Mouse (Mus musculus): Measurements from ENCODE around the gene Ahsa1.

Ahsa1 gene

DNA sequence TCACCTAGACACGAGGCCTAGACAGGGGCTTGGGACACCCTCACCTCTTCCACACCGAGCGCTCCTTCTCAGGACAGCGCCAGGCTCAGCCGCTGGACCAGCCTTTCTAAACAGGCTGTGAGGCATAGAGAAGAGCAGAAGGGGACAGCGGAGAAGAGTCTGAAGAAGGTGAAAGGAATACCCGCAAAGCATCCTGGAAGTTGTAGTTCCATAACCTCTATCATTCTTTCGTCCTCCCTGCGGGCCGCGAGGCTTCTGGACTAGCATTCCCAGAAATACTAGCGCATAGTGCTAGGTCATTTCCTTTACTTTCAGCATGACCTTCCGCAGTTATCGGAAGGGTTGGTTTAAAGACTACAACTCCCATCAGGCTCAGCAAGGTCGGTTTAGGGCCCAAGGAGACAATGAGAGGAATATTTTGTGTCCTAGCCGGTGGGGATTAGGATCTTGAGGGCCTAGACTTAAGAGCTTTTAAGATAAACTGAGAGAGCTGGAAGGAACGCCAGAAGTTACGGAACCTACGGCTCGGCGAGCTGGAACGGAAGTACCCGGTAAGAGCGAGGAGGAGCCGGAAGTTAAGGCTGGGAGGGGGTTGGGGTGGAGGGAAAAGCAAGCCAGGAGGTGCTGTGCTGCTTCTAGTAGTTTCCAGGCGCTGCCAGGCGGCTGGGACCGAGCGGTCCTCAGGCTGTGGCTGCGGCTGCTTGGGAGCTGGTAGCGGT is at the start of gene Ahsa1, which contains the start of gene Vipas39:
TSS of gene Ahsa1 (plus strand) at position 372 of the 719 bp plus-strand sequence.
TSS of gene Vipas39 (minus strand) at position 149 of the 719 bp plus-strand sequence.
- peak; percentile 39; the same call in 1 of the 2 replicates for TF ChIP-seq GATA4 (IDR thresholded peaks at IDR 0.05; ENCODE audit: insufficient replicate concordance, low read length)

DNA sequence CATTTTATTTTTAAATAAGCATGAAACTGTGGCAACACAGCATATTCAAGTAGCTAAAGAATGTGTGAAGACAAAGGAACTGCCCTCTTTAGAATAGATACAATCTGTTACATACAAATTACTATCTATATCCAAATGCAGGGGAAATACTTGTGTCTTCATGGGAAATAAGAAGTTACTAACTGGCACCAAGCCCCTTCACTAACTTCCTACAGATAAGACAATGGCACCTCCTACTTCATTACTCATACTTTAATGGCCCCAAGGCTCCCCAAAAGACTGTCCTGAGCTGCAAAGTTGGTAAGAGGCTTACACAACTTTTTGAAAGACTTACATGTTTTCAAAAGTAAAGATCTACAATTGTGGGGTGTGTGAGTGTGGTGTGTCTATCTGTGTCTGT is 48.7 kb upstream of the Ahsa1 start:
- TF ChIP-seq GATA4 (IDR thresholded peaks at IDR 0.05; ENCODE audit: insufficient replicate concordance, low read length) = no peak

DNA sequence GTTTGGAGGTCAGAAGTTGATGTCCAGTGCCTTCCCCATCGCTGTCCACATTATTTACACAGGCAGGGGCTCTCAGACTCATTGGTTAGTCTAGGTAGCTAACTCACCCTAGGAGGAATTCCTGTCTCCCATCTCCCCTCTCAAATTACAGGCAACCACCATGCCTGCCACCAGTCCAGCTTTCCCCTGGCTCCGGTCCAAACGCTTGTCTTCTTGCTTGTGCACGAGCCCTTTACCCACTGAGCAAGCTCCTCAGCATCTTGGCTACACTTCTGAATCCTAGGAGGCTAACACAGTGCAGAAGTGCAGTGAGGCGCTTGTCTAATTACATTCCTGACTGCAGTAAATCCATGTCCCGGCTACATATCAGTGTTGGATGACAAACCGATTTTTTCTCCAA is 46.9 kb upstream of the Ahsa1 start:
- no peak for TF ChIP-seq GATA4 (IDR thresholded peaks at IDR 0.05; ENCODE audit: insufficient replicate concordance, low read length)

DNA sequence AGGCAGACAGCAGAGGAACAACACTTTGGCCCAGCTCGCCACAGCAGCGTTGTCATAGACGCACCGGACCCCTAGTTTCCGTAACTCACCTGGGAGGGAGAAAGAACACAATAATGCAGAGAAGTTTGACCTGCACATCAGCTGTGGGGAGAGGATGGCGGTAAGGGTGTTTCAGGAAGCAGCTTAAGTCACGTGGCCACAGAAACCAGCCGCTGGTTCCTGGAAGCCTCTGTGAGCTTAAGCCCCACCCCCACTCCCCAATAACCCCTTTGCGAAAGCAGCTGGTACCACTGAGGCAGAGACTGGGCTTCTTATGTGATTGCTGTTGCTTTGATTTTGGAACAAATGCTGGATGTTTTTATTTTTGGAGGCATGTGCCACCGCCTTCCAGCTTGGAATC is 41.3 kb upstream of the Ahsa1 start:
- no peak for TF ChIP-seq GATA4 (IDR thresholded peaks at IDR 0.05; ENCODE audit: insufficient replicate concordance, low read length)

DNA sequence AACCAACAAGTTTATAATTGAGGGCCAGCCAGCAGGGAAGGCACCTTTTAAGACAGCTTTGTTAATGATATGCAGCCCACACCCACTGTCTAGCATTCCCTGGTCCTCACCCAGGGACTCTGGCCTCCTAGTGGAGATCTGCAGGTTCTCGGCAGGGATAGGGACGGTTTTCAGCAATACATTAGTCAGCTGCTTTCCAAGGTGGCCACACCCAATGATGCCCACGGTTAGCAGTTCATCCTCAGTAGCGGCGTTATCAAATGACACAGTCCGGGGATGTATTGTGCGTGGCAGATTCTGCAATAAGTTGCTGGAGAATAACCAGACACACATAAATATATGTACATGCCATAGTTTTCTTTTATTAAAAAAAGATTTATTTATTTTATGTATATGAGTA is 39.5 kb upstream of the Ahsa1 start:
- no peak for TF ChIP-seq GATA4 (IDR thresholded peaks at IDR 0.05; ENCODE audit: insufficient replicate concordance, low read length)

DNA sequence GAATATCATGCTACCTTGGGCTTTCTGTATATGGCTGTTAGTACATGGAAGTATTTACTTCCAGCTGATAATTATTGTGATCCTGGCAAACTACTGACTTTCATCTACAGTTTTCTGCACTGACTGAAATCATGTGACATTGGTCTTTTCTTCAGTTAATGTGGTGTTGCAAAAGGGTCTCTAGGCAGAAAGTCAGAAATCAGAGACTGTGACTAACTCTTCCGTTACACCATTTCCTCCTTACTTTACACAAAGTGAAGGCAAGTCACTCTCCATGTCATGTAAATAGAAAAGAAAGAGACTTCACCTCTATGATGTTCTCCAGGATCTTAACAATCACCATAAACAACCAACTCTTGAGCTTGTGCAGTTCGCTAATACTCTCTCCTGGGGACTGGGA is 36.6 kb upstream of the Ahsa1 start:
- no peak for TF ChIP-seq GATA4 (IDR thresholded peaks at IDR 0.05; ENCODE audit: insufficient replicate concordance, low read length)

DNA sequence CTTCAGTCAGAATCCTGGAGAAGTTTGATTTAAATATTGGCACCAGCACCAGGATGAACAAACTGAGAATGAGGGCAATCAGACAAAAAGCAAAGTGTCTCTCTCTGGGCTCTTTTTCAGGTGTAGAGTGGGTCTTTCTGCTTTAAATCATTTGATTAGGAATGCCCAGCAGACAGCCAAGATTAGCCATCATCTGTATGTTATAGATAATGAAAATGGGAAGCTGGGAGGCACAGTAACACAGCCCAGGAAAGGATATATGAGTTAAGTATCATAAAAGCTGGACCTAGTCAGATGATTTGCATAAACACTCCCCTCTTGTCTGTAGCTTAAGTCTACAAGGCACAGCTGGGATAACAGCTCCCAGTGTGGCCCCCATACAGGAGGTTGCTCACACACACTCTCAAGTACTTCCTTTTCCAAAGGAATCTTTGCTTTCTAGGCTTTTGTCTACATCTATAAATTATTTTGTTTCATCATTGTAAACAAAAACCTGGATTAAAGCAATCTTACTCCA is 35.8 kb upstream of the Ahsa1 start:
- no peak for TF ChIP-seq GATA4 (IDR thresholded peaks at IDR 0.05; ENCODE audit: insufficient replicate concordance, low read length)

DNA sequence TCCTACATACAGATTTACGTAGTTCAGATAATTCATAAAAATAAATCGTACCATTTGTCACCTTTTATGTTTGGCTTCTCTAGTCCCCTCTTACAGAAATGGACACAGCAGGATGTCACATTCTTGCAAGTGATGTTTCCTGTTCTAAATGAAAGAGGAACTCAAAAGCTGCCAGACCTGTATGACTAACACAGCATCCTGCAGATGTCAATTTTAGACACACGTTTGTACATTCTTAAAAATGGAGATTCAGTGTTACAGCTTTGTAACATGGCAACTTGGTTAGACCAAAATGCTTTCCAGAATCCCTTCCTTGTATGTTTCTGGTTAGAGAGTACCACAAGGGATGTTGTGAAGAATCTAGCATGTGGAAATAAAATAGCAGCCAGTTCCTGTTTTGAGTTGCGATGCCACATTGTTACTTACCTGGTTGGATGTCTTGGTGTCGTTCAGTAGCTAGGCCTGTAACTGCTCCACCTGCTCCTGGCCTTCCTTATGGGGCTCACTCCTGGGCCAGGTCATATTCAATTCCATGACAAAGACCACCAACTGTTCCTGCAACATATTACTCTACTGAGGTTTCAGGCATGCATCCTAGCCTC is 29.3 kb upstream of the Ahsa1 start:
- TF ChIP-seq GATA4 (IDR thresholded peaks at IDR 0.05; ENCODE audit: insufficient replicate concordance, low read length) = no peak

DNA sequence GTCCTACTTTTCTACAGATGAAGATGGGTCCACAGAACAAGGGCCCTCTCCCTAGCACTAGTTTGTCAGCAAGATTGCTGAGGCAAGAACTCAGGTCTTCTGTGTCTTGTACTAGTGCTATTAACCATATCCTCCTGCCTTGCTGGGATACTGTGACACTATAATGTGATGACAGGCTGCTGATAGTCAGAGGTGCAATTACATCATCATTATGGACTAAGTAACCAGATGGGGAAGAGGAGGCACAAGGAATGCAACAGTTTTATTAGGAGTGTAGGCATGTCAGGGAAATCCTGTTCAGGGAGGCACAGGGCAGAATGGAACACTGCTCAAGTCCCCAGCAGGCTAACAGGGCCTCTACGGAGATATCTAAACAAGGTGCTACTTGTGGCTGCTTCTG is 27.6 kb upstream of the Ahsa1 start, which contains the start of gene Noxred1:
TSS of gene Noxred1 (minus strand) at position 101 of the 400 bp plus-strand sequence.
- no peak for TF ChIP-seq GATA4 (IDR thresholded peaks at IDR 0.05; ENCODE audit: insufficient replicate concordance, low read length)

DNA sequence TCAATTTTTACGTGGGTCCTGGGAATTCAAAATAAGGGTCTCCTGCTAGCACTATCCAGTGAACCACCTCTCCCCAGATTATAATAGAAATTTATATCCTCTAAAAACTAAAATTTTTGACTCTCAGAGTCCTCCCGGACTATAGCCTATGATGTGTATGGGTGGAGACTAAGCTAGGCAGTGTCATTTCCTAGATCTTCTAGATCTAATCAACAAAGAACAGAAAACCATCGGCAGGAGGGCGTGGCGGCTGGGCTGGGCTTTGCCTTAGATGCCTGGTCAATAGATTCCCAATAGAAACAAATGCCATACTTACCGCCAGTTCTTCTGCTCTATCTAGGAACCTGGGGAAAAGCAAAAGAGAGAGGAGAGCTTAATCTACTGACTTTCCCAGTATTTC is 16.1 kb upstream of the Ahsa1 start:
- no peak for TF ChIP-seq GATA4 (IDR thresholded peaks at IDR 0.05; ENCODE audit: insufficient replicate concordance, low read length)

DNA sequence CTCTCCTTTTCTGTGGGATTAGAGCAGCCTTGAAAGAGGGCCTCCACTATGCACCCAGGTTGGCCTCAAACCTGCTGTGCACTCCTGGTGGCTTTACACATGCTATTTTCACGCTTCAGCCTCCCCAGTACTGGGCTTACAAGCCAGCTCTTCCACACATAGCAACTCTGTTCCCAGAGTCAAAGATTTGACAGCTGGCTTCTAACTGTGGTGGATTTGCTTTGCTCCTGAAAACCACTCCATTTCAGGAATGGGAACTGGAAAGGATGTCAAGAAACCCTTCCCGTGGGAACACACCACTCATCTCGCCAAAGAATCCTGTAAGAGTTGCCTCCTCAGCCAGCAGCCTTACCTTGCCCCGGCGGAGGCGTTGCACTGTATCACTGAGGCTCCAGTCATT is 12.4 kb upstream of the Ahsa1 start:
- TF ChIP-seq GATA4 (IDR thresholded peaks at IDR 0.05; ENCODE audit: insufficient replicate concordance, low read length) = no peak

DNA sequence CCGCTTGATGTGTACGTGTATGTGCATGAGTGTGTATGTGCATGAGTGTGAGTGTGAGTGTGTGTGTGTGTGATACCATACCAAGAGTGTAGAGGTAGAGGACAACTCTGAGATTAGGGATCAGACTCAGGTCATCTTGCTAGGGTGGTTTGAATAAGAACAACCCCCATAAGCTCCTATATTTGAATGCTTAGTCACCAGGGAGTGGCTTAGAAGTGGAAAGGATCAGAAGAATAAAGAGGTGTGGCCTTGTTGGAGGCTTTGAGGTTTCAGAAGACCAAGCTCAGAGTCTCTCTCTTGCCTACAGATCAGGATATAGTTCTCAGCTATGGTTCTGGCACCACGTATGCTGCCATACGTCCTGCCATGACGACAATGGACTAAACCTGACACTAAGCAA is 9.7 kb upstream of the Ahsa1 start:
- TF ChIP-seq GATA4 (IDR thresholded peaks at IDR 0.05; ENCODE audit: insufficient replicate concordance, low read length) = no peak

DNA sequence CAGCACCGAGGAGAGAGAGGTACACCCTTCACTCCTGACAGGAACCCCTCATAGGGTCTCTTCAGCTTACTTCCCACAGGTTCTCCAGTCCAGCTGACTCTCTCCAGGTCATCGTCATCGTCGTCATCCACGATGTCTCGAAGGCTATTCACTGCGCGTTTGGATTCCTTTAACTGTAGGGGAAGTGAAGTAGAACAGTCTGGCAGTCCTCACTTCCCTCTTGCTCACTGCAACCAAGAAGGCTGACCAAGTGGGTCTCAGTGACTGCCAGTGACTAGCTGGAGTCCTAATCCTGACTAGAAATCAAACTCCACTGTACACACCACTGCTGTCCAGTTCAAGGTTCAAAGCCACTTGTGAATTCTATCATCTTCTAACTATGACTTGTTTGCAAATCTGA is 5.7 kb upstream of the Ahsa1 start:
- no peak for TF ChIP-seq GATA4 (IDR thresholded peaks at IDR 0.05; ENCODE audit: insufficient replicate concordance, low read length)

DNA sequence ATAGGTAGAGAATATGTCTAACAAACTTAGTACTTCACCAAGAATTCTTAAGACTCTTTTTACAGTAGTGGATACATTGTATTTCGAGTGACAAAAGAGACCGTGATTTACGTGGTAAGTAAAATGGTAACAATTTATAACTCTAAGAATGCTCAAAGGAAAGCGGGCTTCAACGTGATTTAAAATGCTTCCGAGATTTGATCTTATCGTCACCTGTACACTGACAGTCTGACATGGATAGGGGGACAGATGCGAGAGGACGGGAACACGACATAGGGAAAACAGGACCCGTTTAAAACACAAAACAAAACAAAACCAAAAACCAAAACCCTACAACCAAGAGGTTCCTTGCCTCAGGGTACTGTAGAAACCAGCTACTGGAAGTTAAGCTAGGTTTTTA is 835 bp upstream of the Ahsa1 start:
- TF ChIP-seq GATA4 (IDR thresholded peaks at IDR 0.05; ENCODE audit: insufficient replicate concordance, low read length) = no peak

DNA sequence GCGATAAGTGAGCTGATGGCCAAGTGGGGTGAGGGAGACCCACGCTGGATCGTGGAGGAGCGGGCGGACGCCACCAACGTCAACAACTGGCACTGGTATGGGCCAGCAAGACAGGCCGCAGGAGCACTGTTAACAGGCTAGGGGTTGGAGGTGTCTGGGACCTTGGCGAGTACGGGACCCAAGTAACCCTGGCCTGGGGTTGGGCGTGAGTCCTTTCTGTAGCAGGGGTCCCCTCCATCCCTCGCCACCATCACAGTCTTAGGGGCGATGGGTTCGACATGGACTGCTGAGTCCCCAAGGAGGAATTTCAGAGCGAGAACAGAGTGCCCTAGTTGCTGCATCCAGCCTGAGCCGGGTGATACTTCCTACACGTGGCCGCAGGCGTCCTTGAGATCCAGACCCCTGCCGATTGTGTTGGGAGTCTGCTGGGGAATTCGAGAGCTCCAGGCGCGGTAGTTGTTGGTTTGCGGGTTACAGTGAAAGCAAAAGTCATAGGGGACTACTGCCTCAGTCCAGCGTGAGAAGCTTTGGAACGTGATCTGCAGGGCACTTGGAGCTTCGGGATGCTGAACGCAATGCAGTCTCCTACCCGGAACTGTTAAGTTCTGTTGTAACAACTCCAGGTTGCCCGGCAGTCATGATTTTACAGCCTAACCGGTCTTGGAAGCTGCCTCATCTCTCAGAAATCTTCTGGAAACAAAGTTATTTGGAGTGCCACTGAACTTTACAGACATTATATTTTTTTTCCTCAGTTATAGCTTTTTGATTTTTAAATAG is 736 bp downstream of the Ahsa1 start:
- TF ChIP-seq GATA4 (IDR thresholded peaks at IDR 0.05; ENCODE audit: insufficient replicate concordance, low read length) = no peak

DNA sequence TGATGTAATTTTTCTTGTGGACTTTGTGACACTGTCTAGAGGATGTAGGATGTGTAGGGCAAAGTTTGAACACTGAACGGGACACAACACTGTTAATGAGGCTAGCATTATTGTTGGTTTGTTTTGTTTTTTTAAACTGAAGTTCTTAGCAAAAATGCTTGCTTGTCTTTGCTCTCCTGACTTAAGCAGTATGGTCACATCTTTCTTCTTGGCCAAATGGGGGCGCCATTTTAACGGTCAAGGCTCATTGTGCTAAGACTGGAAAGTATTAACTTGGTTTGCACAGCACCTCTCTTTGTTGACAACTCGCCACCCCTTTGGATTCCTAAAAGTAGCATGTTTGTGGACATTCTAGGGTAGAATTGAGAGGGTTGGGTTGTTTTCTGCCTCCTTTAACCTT is 1.4 kb downstream of the Ahsa1 start:
- no peak for TF ChIP-seq GATA4 (IDR thresholded peaks at IDR 0.05; ENCODE audit: insufficient replicate concordance, low read length)
